Mouse (Mus musculus): ENCODE results near the gene Asb17. TPM values are rescaled to one million over a fixed set of nuclear protein-coding genes. Genes with fewer than 3 reads are reported as not detected.

The Asb17 gene
- polyA plus RNA-seq, 1 experiment from 2014 or later, result not detected

GRCm38 (mm10) chr3:153863816-153864215 lies 19.8 kb downstream of the Asb17 start:
- no peak overlapping the region for H3K9ac ChIP-seq
- 87% methylated on average over 2 of the region's 2 CpGs for WGBS
- H3K4me2 ChIP-seq, result no peak overlapping the region
- no peaks in the 10 kb centered on the region for H3K9me3 ChIP-seq
- no peak for ATAC-seq (ENCODE audit: low FRiP score)
- no peaks in the 10 kb centered on the region for H3K36me3 ChIP-seq (replicated peaks)
- no peaks in the 10 kb centered on the region for H3K4me1 ChIP-seq
- no peak overlapping the region for H3K27ac ChIP-seq
- H3K27me3 ChIP-seq, result no peaks in the 10 kb centered on the region
- H3K4me3 ChIP-seq (replicated peaks), result no peak overlapping the region

- no peak overlapping the region for H3K4me2 ChIP-seq
- WGBS, result 92% methylated on average over 4 of the region's 4 CpGs
- no peaks in the 10 kb centered on the region for H3K4me1 ChIP-seq
- no peak overlapping the region for H3K9ac ChIP-seq
- H3K36me3 ChIP-seq (replicated peaks), result no peaks in the 10 kb centered on the region
- H3K9me3 ChIP-seq, result no peaks in the 10 kb centered on the region
- ATAC-seq (ENCODE audit: low FRiP score), result 0 out of 2 replicates have a peak, but pooled peaks have one; percentile 6
- no peak overlapping the region for H3K27ac ChIP-seq
- no peak overlapping the region for H3K4me3 ChIP-seq (replicated peaks)
- H3K27me3 ChIP-seq, result no peaks in the 10 kb centered on the region
Observed at GRCm38 (mm10) chr3:153864636-153865429, 20.8 kb downstream of the Asb17 start.

GRCm38 (mm10) chr3:153867149-153868136 lies 23.4 kb downstream of the Asb17 start:
- WGBS, result 64% methylated on average over 14 of the region's 14 CpGs

GRCm38 (mm10) chr3:153871396-153871795 lies 27.4 kb downstream of the Asb17 start:
- no peak for ATAC-seq (ENCODE audit: low FRiP score)
- WGBS, result 86% methylated on average over 5 of the region's 5 CpGs
- H3K36me3 ChIP-seq (replicated peaks), result no peaks in the 10 kb centered on the region
- H3K4me2 ChIP-seq, result no peak overlapping the region
- H3K27me3 ChIP-seq, result no peaks in the 10 kb centered on the region
- no peaks in the 10 kb centered on the region for H3K4me1 ChIP-seq
- H3K9ac ChIP-seq, result no peak overlapping the region
- no peak overlapping the region for H3K4me3 ChIP-seq (replicated peaks)
- H3K9me3 ChIP-seq, result no peaks in the 10 kb centered on the region
- no peak overlapping the region for H3K27ac ChIP-seq

More at GRCm38 (mm10) chr3:153867149-153868136, 23.4 kb downstream of the Asb17 start:
- Histone ChIP-seq H3K4me1 (no peaks in the 10 kb centered on the region), H3K9ac (no peak overlapping the region), H3K27ac (no peak overlapping the region), H3K4me3 (replicated peaks) (no peak overlapping the region), H3K4me2 (no peak overlapping the region), H3K36me3 (replicated peaks) (no peaks in the 10 kb centered on the region), H3K27me3 (no peaks in the 10 kb centered on the region), H3K9me3 (no peaks in the 10 kb centered on the region)
- no peak for ATAC-seq (ENCODE audit: low FRiP score)

GRCm38 (mm10) chr3:153886296-153886695 lies 42.3 kb downstream of the Asb17 start:
- no peaks in the 10 kb centered on the region for H3K36me3 ChIP-seq (replicated peaks)
- H3K27me3 ChIP-seq, result no peaks in the 10 kb centered on the region
- no peak overlapping the region for H3K9ac ChIP-seq
- no peak overlapping the region for H3K4me3 ChIP-seq (replicated peaks)
- no peaks in the 10 kb centered on the region for H3K9me3 ChIP-seq
- no peak for ATAC-seq (ENCODE audit: low FRiP score)
- no peaks in the 10 kb centered on the region for H3K4me1 ChIP-seq
- no peak overlapping the region for H3K27ac ChIP-seq
- H3K4me2 ChIP-seq, result no peak overlapping the region

- no peak overlapping the region for H3K27ac ChIP-seq
- no peaks in the 10 kb centered on the region for H3K4me1 ChIP-seq
- WGBS, result 89% methylated on average over 6 of the region's 6 CpGs
- no peaks in the 10 kb centered on the region for H3K9me3 ChIP-seq
- no peak for ATAC-seq (ENCODE audit: low FRiP score)
- H3K4me2 ChIP-seq, result no peak overlapping the region
- no peaks in the 10 kb centered on the region for H3K36me3 ChIP-seq (replicated peaks)
- H3K4me3 ChIP-seq (replicated peaks), result no peak overlapping the region
- H3K9ac ChIP-seq, result no peak overlapping the region
- H3K27me3 ChIP-seq, result no peaks in the 10 kb centered on the region
Observed at GRCm38 (mm10) chr3:153888141-153888540, 44.1 kb downstream of the Asb17 start.

GRCm38 (mm10) chr3:153889188-153889781 lies 45.3 kb downstream of the Asb17 start:
- no peaks in the 10 kb centered on the region for H3K36me3 ChIP-seq (replicated peaks)
- no peak for ATAC-seq (ENCODE audit: low FRiP score)
- no peak overlapping the region for H3K4me3 ChIP-seq (replicated peaks)
- no peak overlapping the region for H3K27ac ChIP-seq
- no peak overlapping the region for H3K4me2 ChIP-seq
- 84% methylated on average over 8 of the region's 8 CpGs for WGBS
- no peak overlapping the region for H3K9ac ChIP-seq
- H3K4me1 ChIP-seq, result no peaks in the 10 kb centered on the region
- no peaks in the 10 kb centered on the region for H3K9me3 ChIP-seq
- H3K27me3 ChIP-seq, result no peaks in the 10 kb centered on the region

GRCm38 (mm10) chr3:153895454-153895853 lies 51.4 kb downstream of the Asb17 start:
- no peak for ATAC-seq (ENCODE audit: low FRiP score)
- Histone ChIP-seq H3K9ac (no peak overlapping the region), H3K27me3 (no peaks in the 10 kb centered on the region), H3K27ac (no peak overlapping the region), H3K4me2 (no peak overlapping the region), H3K4me3 (replicated peaks) (no peak overlapping the region), H3K36me3 (replicated peaks) (no peaks in the 10 kb centered on the region), H3K4me1 (no peaks in the 10 kb centered on the region), H3K9me3 (no peaks in the 10 kb centered on the region)
- 92% methylated on average over 3 of the region's 3 CpGs for WGBS

GRCm38 (mm10) chr3:153897216-153897615 lies 53.2 kb downstream of the Asb17 start:
- no peak overlapping the region for H3K4me2 ChIP-seq
- WGBS, result 79% methylated on average over 6 of the region's 6 CpGs
- no peaks in the 10 kb centered on the region for H3K9me3 ChIP-seq
- no peaks in the 10 kb centered on the region for H3K27me3 ChIP-seq
- no peak overlapping the region for H3K27ac ChIP-seq
- no peak overlapping the region for H3K9ac ChIP-seq
- ATAC-seq (ENCODE audit: low FRiP score), result no peak
- H3K4me3 ChIP-seq (replicated peaks), result no peak overlapping the region
- H3K36me3 ChIP-seq (replicated peaks), result no peaks in the 10 kb centered on the region
- no peaks in the 10 kb centered on the region for H3K4me1 ChIP-seq

- 90% methylated on average over 1 of the region's 1 CpGs for WGBS
- Histone ChIP-seq H3K27me3 (no peaks in the 10 kb centered on the region), H3K9me3 (no peaks in the 10 kb centered on the region)
Observed at GRCm38 (mm10) chr3:153901904-153902303, 57.9 kb downstream of the Asb17 start.

GRCm38 (mm10) chr3:153902595-153902994 lies 58.6 kb downstream of the Asb17 start:
- H3K4me3 ChIP-seq (replicated peaks), result no peak overlapping the region
- H3K4me1 ChIP-seq, result 0 out of 2 replicates have a peak, but pooled peaks cover 2% of the 10 kb centered on the region
- no peak for ATAC-seq (ENCODE audit: low FRiP score)
- no peak overlapping the region for H3K4me2 ChIP-seq
- no peaks in the 10 kb centered on the region for H3K9me3 ChIP-seq
- H3K9ac ChIP-seq, result no peak overlapping the region
- no peaks in the 10 kb centered on the region for H3K27me3 ChIP-seq
- peaks cover 42% of the 10 kb centered on the region for H3K36me3 ChIP-seq (replicated peaks)
- H3K27ac ChIP-seq, result 0 out of 2 replicates have a peak overlapping the region, but pooled peaks have one; percentile 14
- WGBS, result 76% methylated on average over 3 of the region's 3 CpGs

More at GRCm38 (mm10) chr3:153901904-153902303, 57.9 kb downstream of the Asb17 start:
- no peak for ATAC-seq (ENCODE audit: low FRiP score)
- Histone ChIP-seq H3K27ac (no peak overlapping the region), H3K4me3 (replicated peaks) (no peak overlapping the region), H3K36me3 (replicated peaks) (peaks cover 35% of the 10 kb centered on the region), H3K4me2 (no peak overlapping the region), H3K9ac (no peak overlapping the region), H3K4me1 (no peaks in the 10 kb centered on the region)

GRCm38 (mm10) chr3:153904586-153904985 lies 60.6 kb downstream of the Asb17 start:
- no peak overlapping the region for H3K4me3 ChIP-seq (replicated peaks)
- peaks cover 20% of the 10 kb centered on the region for H3K4me1 ChIP-seq
- no peak overlapping the region for H3K27ac ChIP-seq
- H3K9me3 ChIP-seq, result no peaks in the 10 kb centered on the region
- H3K4me2 ChIP-seq, result no peak overlapping the region
- peak; percentile 47; the same call in 1 of the 2 replicates for ATAC-seq (ENCODE audit: low FRiP score)
- H3K9ac ChIP-seq, result no peak overlapping the region
- H3K27me3 ChIP-seq, result no peaks in the 10 kb centered on the region
- H3K36me3 ChIP-seq (replicated peaks), result peaks cover 62% of the 10 kb centered on the region
- 64% methylated on average over 6 of the region's 6 CpGs for WGBS

All from forebrain, embryonic 12.5 days (tissue).